Mouse (Mus musculus): Measurements from ENCODE around the gene Prkg1.

GRCm38 (mm10) chr19:31781521-31782018 lies 16.7 kb upstream of the Prkg1 start:
- TF ChIP-seq POLR2A (IDR thresholded peaks at IDR 0.05; ENCODE audit: borderline replicate concordance, insufficient read depth, low read length) (no peak), CTCF (IDR thresholded peaks at IDR 0.05; ENCODE audit: borderline replicate concordance, insufficient read depth, low read depth, low read length) (no peak)

Measured in cerebellum, adult 2 months (tissue).